Comparison of ENCODE assay signal across 23 mouse cellular contexts in the genomic region with DNA sequence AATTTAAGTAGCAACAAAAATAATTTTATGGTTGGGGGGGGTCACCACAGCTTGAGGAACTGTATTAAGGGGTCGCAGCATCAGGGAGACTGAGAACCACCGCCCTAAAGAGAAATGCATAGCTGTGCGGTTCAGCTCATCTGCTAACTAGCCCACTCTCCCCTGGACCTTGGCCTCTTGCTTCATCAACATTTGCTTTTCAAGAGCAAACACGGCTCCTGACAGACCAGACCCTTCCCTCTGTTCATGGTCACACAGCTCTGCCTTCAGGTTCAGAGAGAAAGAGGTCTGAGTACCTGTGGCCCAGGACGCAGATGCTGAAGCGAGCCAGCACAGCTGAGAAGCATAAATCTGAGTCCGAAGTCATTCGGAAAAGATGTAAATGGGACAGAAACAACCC. TPM values are rescaled to one million over a fixed set of nuclear protein-coding genes. Genes with fewer than 3 reads are reported as not detected.
A peak's percentile ranks its signal among the peaks of the same experiment; 100 is the strongest.
DNase-seq lines count a peak whose midpoint lies in the region; ATAC-seq and TF ChIP-seq lines count a peak whose summit lies in the region.
"Had no signal": no experiment of that assay in that cellular context is flagged by ENCODE, and none has a peak within 500 bp of the region (broad histone marks: within the 10 kb centered on the region; RNA-seq: fewer than 3 reads in every experiment).

No protein-coding gene starts in this region.

- TF ChIP-seq EP300 in stomach, postnatal 0 days (optimal IDR thresholded peaks at IDR 0.05) = no peak

- peaks cover 33% of the 10 kb centered on the region for H3K4me1 ChIP-seq in lung, embryonic 14.5 days (ENCODE audit: insufficient read depth)
- H3K4me1 ChIP-seq in lung, adult 2 months (ENCODE audit: control insufficient read depth, insufficient read depth, low read length) = peaks cover 10% of the 10 kb centered on the region
- peaks cover 6% of the 10 kb centered on the region for H3K4me1 ChIP-seq in liver, embryonic 15.5 days (replicated peaks)
- H3K4me1 ChIP-seq in stomach, postnatal 0 days (replicated peaks; ENCODE audit: control insufficient read depth, insufficient read depth) = 0 out of 2 replicates have a peak, but pooled peaks cover 3% of the 10 kb centered on the region
- H3K4me1 ChIP-seq: megakaryocyte, embryonic 14.5 days had no signal

- 61% methylated on average over 8 of the region's 8 CpGs for WGBS in lung, embryonic 14.5 days
- 87% methylated on average over 8 of the region's 8 CpGs for WGBS in lung, adult 2 months
- 68% methylated on average over 8 of the region's 8 CpGs for WGBS in liver, embryonic 15.5 days (ENCODE audit: insufficient replicate concordance)
- WGBS in stomach, postnatal 0 days = 59% methylated on average over 8 of the region's 8 CpGs

- H3K4me2 ChIP-seq in lung, embryonic 14.5 days = no peak overlapping the region
- peak overlapping the region; percentile 33 for H3K4me2 ChIP-seq in liver, embryonic 15.5 days
- H3K4me2 ChIP-seq in stomach, postnatal 0 days (replicated peaks; ENCODE audit: low read depth) = no peak overlapping the region
- H3K4me2 ChIP-seq: forebrain, embryonic 12.5 days; midbrain, embryonic 13.5 days had no signal

- intact Hi-C loops in left cerebral cortex, postnatal 14 days (cut with DNase I) = no loop called here

- no peaks in the 10 kb centered on the region for H3K27me3 ChIP-seq in lung, embryonic 14.5 days (ENCODE audit: insufficient read depth, low read length)
- no peaks in the 10 kb centered on the region for H3K27me3 ChIP-seq in liver, embryonic 15.5 days
- no peaks in the 10 kb centered on the region for H3K27me3 ChIP-seq in stomach, postnatal 0 days (ENCODE audit: control insufficient read depth, insufficient read depth, low read length)
- H3K27me3 ChIP-seq: embryonic facial prominence, embryonic 13.5 days; forebrain, embryonic 12.5 days; midbrain, embryonic 13.5 days had no signal

- peak overlapping the region; percentile 84; the same call in 1 of the 2 replicates for H3K27ac ChIP-seq in lung, embryonic 14.5 days (ENCODE audit: low read depth)
- H3K27ac ChIP-seq in liver, embryonic 15.5 days (replicated peaks) = no peak overlapping the region
- H3K27ac ChIP-seq in stomach, postnatal 0 days (replicated peaks) = no peak overlapping the region
- H3K27ac ChIP-seq: embryonic facial prominence, embryonic 13.5 days; forebrain, embryonic 12.5 days; layer of hippocampus, adult 2 months; midbrain, embryonic 13.5 days had no signal

- TF ChIP-seq POLR2A in lung, adult 2 months (IDR thresholded peaks at IDR 0.05; ENCODE audit: borderline replicate concordance, extremely low read depth, low read depth, low read length) = no peak

- TF ChIP-seq CTCF in lung, embryonic 14.5 days (IDR thresholded peaks at IDR 0.05; ENCODE audit: low read depth) = no peak
- no peak for TF ChIP-seq CTCF in lung, adult 2 months (IDR thresholded peaks at IDR 0.05; ENCODE audit: insufficient read depth, low read length)
- TF ChIP-seq CTCF in stomach, postnatal 0 days (IDR thresholded peaks at IDR 0.05; ENCODE audit: low read depth) = 0 out of 2 replicates have a peak, but pooled peaks have one; percentile 1

- DNase-seq in lung, embryonic 14.5 days = no peak
- DNase-seq in lung, adult 2 months = no peak
- peak; percentile 33 for DNase-seq in liver
- DNase-seq in stomach, postnatal 0 days (ENCODE audit: low spot score) = peak; percentile 51
- no peak for DNase-seq in left cerebral cortex, postnatal 14 days (ENCODE audit: low spot score in 2 of 2)
- DNase-seq in layer of hippocampus, postnatal 36 days = no peak
- DNase-seq: adrenal gland, postnatal 25 days; cerebellum, adult 8-10 months; cerebellum, postnatal 36 days; embryo, embryonic 11 days; kidney, adult 9 months; kidney, postnatal 25 days; lung, postnatal 14 days; thymus, postnatal 14 days had no signal

- no peaks in the 10 kb centered on the region for H3K36me3 ChIP-seq in lung, embryonic 14.5 days (ENCODE audit: insufficient read depth)
- H3K36me3 ChIP-seq in liver, embryonic 15.5 days (replicated peaks) = no peaks in the 10 kb centered on the region
- H3K36me3 ChIP-seq in stomach, postnatal 0 days (ENCODE audit: control insufficient read depth, insufficient read depth, low read length) = no peaks in the 10 kb centered on the region
- H3K36me3 ChIP-seq: embryonic facial prominence, embryonic 13.5 days; forebrain, embryonic 12.5 days; midbrain, embryonic 13.5 days had no signal

- ATAC-seq in lung, embryonic 14.5 days (ENCODE audit: insufficient read depth) = no peak
- peak; percentile 79 for ATAC-seq in liver, embryonic 15.5 days (ENCODE audit: insufficient read depth)
- peak; percentile 65 for ATAC-seq in stomach, postnatal 0 days (ENCODE audit: low FRiP score, low TSS enrichment)
- ATAC-seq in frontal cortex, adult (ENCODE audit: low TSS enrichment) = no peak
- ATAC-seq: CD4-positive, CD25-positive, alpha-beta regulatory T cell, adult 4 months had no signal

- no peaks in the 10 kb centered on the region for H3K9me3 ChIP-seq in lung, embryonic 14.5 days (ENCODE audit: low read depth, low read length)
- no peaks in the 10 kb centered on the region for H3K9me3 ChIP-seq in liver, embryonic 15.5 days (replicated peaks)
- no peaks in the 10 kb centered on the region for H3K9me3 ChIP-seq in stomach, postnatal 0 days (ENCODE audit: control insufficient read depth, low read length)
- H3K9me3 ChIP-seq: embryonic facial prominence, embryonic 13.5 days; forebrain, embryonic 12.5 days; midbrain, embryonic 13.5 days had no signal

- no peak overlapping the region for H3K4me3 ChIP-seq in lung, embryonic 14.5 days (ENCODE audit: low read depth, low read length)
- H3K4me3 ChIP-seq in lung, adult 2 months (replicated peaks; ENCODE audit: extremely low read depth, low read depth, low read length) = no peak overlapping the region
- no peak overlapping the region for H3K4me3 ChIP-seq in liver, embryonic 15.5 days (replicated peaks)
- H3K4me3 ChIP-seq in stomach, postnatal 0 days (ENCODE audit: low read depth, low read length) = no peak overlapping the region
- H3K4me3 ChIP-seq: embryonic facial prominence, embryonic 13.5 days; erythroblast, embryonic 14.5 days; forebrain, embryonic 12.5 days; layer of hippocampus, adult 2 months; megakaryocyte, embryonic 14.5 days; midbrain, embryonic 13.5 days had no signal

- no peak overlapping the region for H3K9ac ChIP-seq in lung, embryonic 14.5 days
- H3K9ac ChIP-seq in liver, embryonic 15.5 days = no peak overlapping the region
- H3K9ac ChIP-seq in stomach, postnatal 0 days (ENCODE audit: low read length) = no peak overlapping the region
- H3K9ac ChIP-seq: embryonic facial prominence, embryonic 13.5 days; forebrain, embryonic 12.5 days; midbrain, embryonic 13.5 days had no signal

RNA-seq across cellular contexts. Expression of a gene that starts 29.4 kb away (rescaled TPM):
- 12.0 and 12.7 TPM in 2 replicates for polyA plus RNA-seq in lung, embryonic 14.5 days (2014; fragmentation: Nextera tagmentation; extraction: Ambion mirVana)
- polyA plus RNA-seq in lung, adult 2 months (2012; rRNA removed) = 5.6 and 6.8 TPM in 2 replicates
- 0.98 and 1.3 TPM in 2 replicates for polyA plus RNA-seq in liver, embryonic 15.5 days (2015; fragmentation: Nextera tagmentation; extraction: Ambion mirVana)
- polyA plus RNA-seq in stomach, postnatal 0 days (2015; fragmentation: Nextera tagmentation; extraction: Ambion mirVana) = 4.6 and 5.2 TPM in 2 replicates
- total RNA-seq in left cerebral cortex, postnatal 14 days (2021) = 10 to 100 TPM; 10.0 to 13.6 TPM
- 10 to 100 TPM; 12.2 to 13.0 TPM for total RNA-seq in layer of hippocampus, postnatal 36 days (2021)

Comparison
In these comparisons a context has a peak if more than half of its experiments do, and no peak if none do; other contexts are left out.
1. ATAC-seq: peak in liver, embryonic 15.5 days (single experiment) and stomach, postnatal 0 days (single experiment); none in lung, embryonic 14.5 days (single experiment) and frontal cortex, adult (single experiment).
2. DNase-seq: peak in liver (single experiment) and stomach, postnatal 0 days (single experiment); none in lung, embryonic 14.5 days (single experiment), lung, adult 2 months (single experiment), left cerebral cortex, postnatal 14 days (0 of 2) and layer of hippocampus, postnatal 36 days (0 of 2).